In the genomic region with DNA sequence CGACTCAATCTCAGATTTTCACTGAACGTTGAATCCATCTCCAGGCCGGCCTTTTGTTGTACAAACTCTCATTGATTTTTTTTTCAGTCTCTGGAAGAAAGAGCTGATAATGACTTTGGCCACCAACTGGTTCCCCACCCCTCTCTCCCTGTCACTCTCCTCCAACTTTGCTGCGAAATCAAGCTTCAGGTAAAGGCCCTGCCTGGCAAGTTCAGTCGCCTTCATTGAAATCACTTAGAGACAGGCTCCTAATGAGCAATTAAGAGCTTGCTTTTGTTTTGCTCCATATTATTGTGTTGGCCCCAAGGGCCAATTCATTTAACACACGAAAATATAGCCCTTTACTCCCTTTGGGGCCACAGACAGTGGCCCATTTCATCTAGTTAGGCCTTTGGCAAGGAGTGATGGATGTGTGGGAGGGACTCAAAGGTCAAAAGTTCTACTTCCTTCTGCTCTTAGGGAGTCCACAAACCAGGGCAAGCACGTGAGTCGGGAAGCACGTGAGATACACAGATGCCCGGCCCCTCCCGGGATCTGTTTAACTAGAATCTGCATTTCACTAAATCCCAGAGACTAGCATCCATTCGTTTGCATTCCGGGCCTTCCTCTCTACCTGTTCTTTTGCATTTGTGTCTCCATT, we compare ENCODE assay signal across 12 mouse cellular contexts.
DNase-seq lines count a peak whose midpoint lies in the region; ATAC-seq and TF ChIP-seq lines count a peak whose summit lies in the region.
"Had no signal": no experiment of that assay in that cellular context is flagged by ENCODE, and none has a peak within 500 bp of the region (broad histone marks: within the 10 kb centered on the region; RNA-seq: fewer than 3 reads in every experiment).

No protein-coding gene starts in this region.

- H3K9ac ChIP-seq in kidney, embryonic 16.5 days (replicated peaks; ENCODE audit: low read length), result no peak overlapping the region
- H3K9ac ChIP-seq in forebrain, embryonic 12.5 days, result no peak overlapping the region
- H3K9ac ChIP-seq in midbrain, embryonic 15.5 days, result no peak overlapping the region
- H3K9ac ChIP-seq: embryonic facial prominence, embryonic 12.5 days; heart, embryonic 15.5 days had no signal

- no peaks in the 10 kb centered on the region for H3K9me3 ChIP-seq in kidney, embryonic 16.5 days (ENCODE audit: low read length)
- no peaks in the 10 kb centered on the region for H3K9me3 ChIP-seq in forebrain, embryonic 12.5 days
- H3K9me3 ChIP-seq in midbrain, embryonic 15.5 days, result no peaks in the 10 kb centered on the region
- no peaks in the 10 kb centered on the region for H3K9me3 ChIP-seq in heart, embryonic 10.5 days
- H3K9me3 ChIP-seq: embryonic facial prominence, embryonic 12.5 days; heart, embryonic 15.5 days had no signal

- no peak for TF ChIP-seq CTCF in thymus, adult 2 months (IDR thresholded peaks at IDR 0.05; ENCODE audit: borderline replicate concordance, control insufficient read depth, extremely low read depth, insufficient read depth, low read length, poor library complexity)

- H3K4me2 ChIP-seq in kidney, embryonic 16.5 days (replicated peaks; ENCODE audit: low read depth, low read length), result no peak overlapping the region
- no peak overlapping the region for H3K4me2 ChIP-seq in forebrain, embryonic 12.5 days
- H3K4me2 ChIP-seq in midbrain, embryonic 15.5 days, result no peak overlapping the region
- H3K4me2 ChIP-seq: embryonic facial prominence, embryonic 12.5 days; heart, embryonic 15.5 days had no signal

- H3K27ac ChIP-seq in kidney, embryonic 16.5 days (ENCODE audit: low read length), result no peak overlapping the region
- H3K27ac ChIP-seq in forebrain, embryonic 12.5 days, result no peak overlapping the region
- 0 out of 2 replicates have a peak overlapping the region, but pooled peaks have one; percentile 32 for H3K27ac ChIP-seq in midbrain, embryonic 15.5 days
- no peak overlapping the region for H3K27ac ChIP-seq in heart, embryonic 10.5 days
- no peak overlapping the region for H3K27ac ChIP-seq in thymus, adult 2 months (ENCODE audit: control insufficient read depth, insufficient read depth, low read length)
- H3K27ac ChIP-seq: embryonic facial prominence, embryonic 12.5 days; heart, embryonic 15.5 days had no signal

- H3K36me3 ChIP-seq in kidney, embryonic 16.5 days (ENCODE audit: insufficient read depth, low read length), result no peaks in the 10 kb centered on the region
- no peaks in the 10 kb centered on the region for H3K36me3 ChIP-seq in forebrain, embryonic 12.5 days (replicated peaks)
- no peaks in the 10 kb centered on the region for H3K36me3 ChIP-seq in midbrain, embryonic 15.5 days (replicated peaks)
- no peaks in the 10 kb centered on the region for H3K36me3 ChIP-seq in heart, embryonic 10.5 days
- no peaks in the 10 kb centered on the region for H3K36me3 ChIP-seq in thymus, adult 2 months (ENCODE audit: control insufficient read depth, insufficient read depth, low read length)
- H3K36me3 ChIP-seq: embryonic facial prominence, embryonic 12.5 days; heart, embryonic 15.5 days had no signal

- no peak for TF ChIP-seq POLR2A in thymus, adult 2 months (IDR thresholded peaks at IDR 0.05; ENCODE audit: control insufficient read depth, extremely low read depth, insufficient read depth, low read length, poor library complexity)

- DNase-seq in kidney, adult 11 months, result peak; percentile 30
- DNase-seq in Muller cell, postnatal 12 days (ENCODE audit: inconsistent ontology term), result peak; percentile 16
- no peak for DNase-seq in heart, embryonic 10.5 days (ENCODE audit: low spot score)
- DNase-seq in thymus, adult 2 months, result no peak
- DNase-seq in spleen, adult 12 weeks (ENCODE audit: low spot score), result no peak
- DNase-seq: lung, adult 18-20 months; right cerebral cortex, adult 18-20 months had no signal

- H3K4me1 ChIP-seq in kidney, embryonic 16.5 days (ENCODE audit: insufficient read depth, low read length), result peaks cover 32% of the 10 kb centered on the region
- H3K4me1 ChIP-seq in forebrain, embryonic 12.5 days, result peaks cover 45% of the 10 kb centered on the region
- H3K4me1 ChIP-seq in midbrain, embryonic 15.5 days, result peaks cover 26% of the 10 kb centered on the region
- peaks cover 64% of the 10 kb centered on the region for H3K4me1 ChIP-seq in heart, embryonic 10.5 days
- no peaks in the 10 kb centered on the region for H3K4me1 ChIP-seq in thymus, adult 2 months (replicated peaks; ENCODE audit: control insufficient read depth, insufficient read depth, low read length)

- no peak for ATAC-seq in kidney, embryonic 16.5 days (ENCODE audit: low FRiP score, low TSS enrichment)
- peak; percentile 63; the same call in 1 of the 2 replicates for ATAC-seq in forebrain, embryonic 12.5 days (ENCODE audit: low FRiP score)
- no peak for ATAC-seq in midbrain, embryonic 15.5 days (replicated peaks)

- WGBS in kidney, embryonic 16.5 days, result 31% methylated on average over 13 of the region's 13 CpGs
- WGBS in forebrain, embryonic 12.5 days, result 29% methylated on average over 13 of the region's 13 CpGs
- 34% methylated on average over 13 of the region's 13 CpGs for WGBS in midbrain, embryonic 15.5 days
- 44% methylated on average over 13 of the region's 13 CpGs for WGBS in heart, embryonic 10.5 days
- WGBS in thymus, adult 2 months, result 79% methylated on average over 13 of the region's 13 CpGs

- H3K4me3 ChIP-seq in kidney, embryonic 16.5 days (ENCODE audit: low read length), result no peak overlapping the region
- H3K4me3 ChIP-seq in forebrain, embryonic 12.5 days (replicated peaks), result no peak overlapping the region
- H3K4me3 ChIP-seq in midbrain, embryonic 15.5 days, result no peak overlapping the region
- H3K4me3 ChIP-seq in heart, embryonic 10.5 days, result no peak overlapping the region
- no peak overlapping the region for H3K4me3 ChIP-seq in thymus, adult 2 months (ENCODE audit: control insufficient read depth, insufficient read depth, low read length)
- H3K4me3 ChIP-seq: embryonic facial prominence, embryonic 12.5 days; heart, embryonic 15.5 days had no signal

- H3K27me3 ChIP-seq in kidney, embryonic 16.5 days (ENCODE audit: insufficient read depth, low read length), result no peaks in the 10 kb centered on the region
- peaks cover 10% of the 10 kb centered on the region; the same call in 1 of the 2 replicates for H3K27me3 ChIP-seq in forebrain, embryonic 12.5 days
- no peaks in the 10 kb centered on the region for H3K27me3 ChIP-seq in midbrain, embryonic 15.5 days (replicated peaks)
- H3K27me3 ChIP-seq in heart, embryonic 10.5 days (ENCODE audit: insufficient read depth, poor library complexity, severe bottlenecking), result 0 out of 2 replicates have a peak, but pooled peaks cover 3% of the 10 kb centered on the region
- H3K27me3 ChIP-seq in thymus, adult 2 months (ENCODE audit: control insufficient read depth, insufficient read depth, low read length), result no peaks in the 10 kb centered on the region
- H3K27me3 ChIP-seq: embryonic facial prominence, embryonic 12.5 days; heart, embryonic 15.5 days had no signal

Comparison
In these comparisons a context has a peak if more than half of its experiments do, and no peak if none do; other contexts are left out.
1. DNase-seq: peak in kidney, adult 11 months (single experiment) and Muller cell, postnatal 12 days (single experiment); none in heart, embryonic 10.5 days (single experiment), thymus, adult 2 months (single experiment) and spleen, adult 12 weeks (single experiment).